In the genomic region with DNA sequence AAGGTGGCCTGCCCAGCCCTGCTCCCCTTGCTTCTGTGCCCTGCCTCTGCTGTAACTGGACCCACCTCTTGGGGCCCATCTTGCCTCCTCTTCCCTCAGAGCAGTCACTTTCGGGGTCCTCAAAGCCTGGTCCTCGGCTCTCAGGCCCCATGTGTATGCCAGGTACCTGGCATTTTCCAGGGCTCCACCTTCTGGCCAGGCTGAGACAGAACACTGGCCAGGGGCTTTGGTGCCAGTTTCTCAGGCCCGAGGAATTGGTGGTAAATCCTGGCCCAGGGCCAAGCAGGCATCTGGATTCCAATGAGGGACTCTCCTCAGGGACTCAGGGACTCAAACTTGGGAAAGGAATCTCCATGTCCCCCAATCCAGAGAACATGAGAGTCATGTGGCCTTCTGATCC, we compare ENCODE assay signal across 10 mouse cellular contexts. TPM values are rescaled to one million over a fixed set of nuclear protein-coding genes. Genes with fewer than 3 reads are reported as not detected.
DNase-seq lines count a peak whose midpoint lies in the region; ATAC-seq lines count a peak whose summit lies in the region.
"Had no signal": no experiment of that assay in that cellular context is flagged by ENCODE, and none has a peak within 500 bp of the region (broad histone marks: within the 10 kb centered on the region; RNA-seq: fewer than 3 reads in every experiment).

No protein-coding gene starts in this region.

- DNase-seq in adrenal gland, postnatal 14 days = peak; percentile 34
- no peak for DNase-seq in adrenal gland, adult (ENCODE audit: inconsistent age in 2 of 2, low spot score in 1 of 2)
- DNase-seq in kidney, adult 9 months = peak; percentile 31
- no peak for DNase-seq in kidney, adult 11 months
- DNase-seq in right cerebral cortex, postnatal 14 days = peak; percentile 26
- no peak for DNase-seq in right cerebral cortex, adult 18-20 months
- peak; percentile 41 for DNase-seq in kidney, postnatal 10 days
- DNase-seq: gastrocnemius, postnatal 10 days had no signal

- no peak for ATAC-seq in inflammation-experienced regulatory T-cells, adult 6 months
- ATAC-seq: liver, embryonic 12.5 days had no signal

RNA-seq across cellular contexts. Expression of a gene that starts 34.9 kb away (rescaled TPM):
- 23.4 and 26.2 TPM in 2 replicates for total RNA-seq in adrenal gland, postnatal 14 days (2021)
- 10 to 100 TPM; 13.5 to 22.5 (median 19.3) TPM for polyA plus RNA-seq in inflammation-experienced regulatory T-cells, adult 6 months (2017; shearing (Covaris generic))

RNA-seq across cellular contexts. Expression of a gene that starts 57.2 kb away (rescaled TPM):
- 37.8 and 40.1 TPM in 2 replicates for total RNA-seq in adrenal gland, postnatal 14 days (2021)
- polyA plus RNA-seq in inflammation-experienced regulatory T-cells, adult 6 months (2017; shearing (Covaris generic)) = 1 to 10 TPM; 2.0 to 4.4 (median 4.0) TPM

Comparison
In these comparisons a context has a peak if more than half of its experiments do, and no peak if none do; other contexts are left out.
1. DNase-seq: peak in adrenal gland, postnatal 14 days (single experiment), kidney, adult 9 months (single experiment), right cerebral cortex, postnatal 14 days (single experiment) and kidney, postnatal 10 days (single experiment); none in adrenal gland, adult (0 of 2), kidney, adult 11 months (single experiment) and right cerebral cortex, adult 18-20 months (single experiment).